Mouse (Mus musculus) forebrain, postnatal 0 days (tissue): Measurements from ENCODE around the gene Snx17. TPM values are rescaled to one million over a fixed set of nuclear protein-coding genes. Genes with fewer than 3 reads are reported as not detected.

Experiments used
- ATAC-seq: fragments of 200-750 bp; cut with Nextera tagmentation; 2 replicates; pipeline ENCODE4 v1.8.0; 2017; ENCODE audit warnings: mild to moderate bottlenecking, moderate library complexity
- DNase-seq: peaks from one replicate; pipeline ENCODE4 v3.0.0-alpha.2; 2015
- H3K27ac ChIP-seq: fragments of 300-500 bp; sonication (generic); 2 replicates; pipeline ENCODE4 v1.5.1; 2014; ENCODE audit warnings: low read depth, mild to moderate bottlenecking, antibody characterized with exemption, low read length, moderate library complexity, mixed read lengths
- H3K27me3 ChIP-seq: fragments of 300-500 bp; sonication (generic); 2 replicates; pipeline ENCODE4 v1.6.1; 2014; ENCODE audit warnings: mild to moderate bottlenecking, low read length, mixed read lengths; ENCODE audit not compliant: insufficient read depth
- H3K36me3 ChIP-seq: fragments of 300-500 bp; sonication (generic); 2 replicates; pipeline ENCODE4 v1.6.1; 2014; ENCODE audit warnings: mild to moderate bottlenecking, moderate library complexity; ENCODE audit not compliant: insufficient read depth
- H3K4me1 ChIP-seq: fragments of 300-500 bp; sonication (generic); 2 replicates; pipeline ENCODE4 v1.6.1; 2014; ENCODE audit warnings: antibody characterized with exemption; ENCODE audit not compliant: insufficient read depth
- H3K4me2 ChIP-seq: fragments of 300-500 bp; sonication (generic); 2 replicates; pipeline ENCODE4 v1.6.1; 2014; ENCODE audit warnings: low read depth, mild to moderate bottlenecking, moderate library complexity
- H3K4me3 ChIP-seq: fragments of 300-500 bp; sonication (generic); 2 replicates; pipeline ENCODE4 v1.5.1; 2014; ENCODE audit warnings: low read depth, low read length, mixed read lengths
- H3K9ac ChIP-seq: fragments of 300-500 bp; sonication (generic); 2 replicates; pipeline ENCODE4 v1.6.1; 2014; ENCODE audit warnings: mild to moderate bottlenecking
- H3K9me3 ChIP-seq: fragments of 300-500 bp; sonication (generic); 2 replicates; pipeline ENCODE4 v1.6.1; 2016; ENCODE audit warnings: low read length
- CTCF ChIP-seq: sonication (generic); IDR thresholded peaks from 2 replicates; pipeline ENCODE4 v1.5.1; 2016; ENCODE audit warnings: antibody characterized with exemption, control low read depth, low read depth
- WGBS: fragments of 180-500 bp; shearing (Covaris S2); extraction: QIAGEN DNeasy Blood & Tissue Kit; methylation state at CpG from one replicate; pipeline ENCODE4 v1.1.7; 2014; 5-methylcytosine and 5-hydroxymethylcytosine counted together
- polyA plus RNA-seq: library from polyadenylated mRNA; unstranded; fragments of >200 nt; fragmentation: Nextera tagmentation; extraction: Ambion mirVana; gene quantifications from 2 replicates; pipeline ENCODE4 v1.2.1, GENCODE M21; 2015
- total RNA-seq: library from RNA; depleted of rRNA; stranded (reverse); fragments of >200 nt; gene quantifications from 2 replicates; pipeline ENCODE4 v1.2.3, GENCODE M21; 2014; rRNA removed

Snx17 gene
- total and polyA plus RNA-seq, 2 experiments from 2014 or later: 104 to 108 TPM

DNA sequence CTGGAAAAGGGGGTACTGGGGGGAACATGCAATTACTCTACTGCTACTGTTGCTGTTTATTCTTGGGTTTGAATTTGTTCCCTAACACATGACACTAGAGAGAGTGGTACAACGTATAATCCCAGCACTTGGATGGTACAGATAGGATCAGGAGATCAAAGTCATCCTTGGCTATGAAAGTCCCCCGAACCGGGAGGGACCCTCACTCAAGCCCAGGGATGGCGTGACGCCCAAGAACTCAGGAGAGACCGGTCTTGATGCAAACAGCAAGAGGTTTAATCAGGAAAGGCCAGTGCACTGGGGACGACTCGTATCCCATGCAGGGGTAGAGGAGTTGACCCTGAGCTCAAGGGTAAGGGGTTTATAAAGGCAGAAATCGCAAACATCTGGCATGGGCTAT is 29.7 kb downstream of the Snx17 start:
- no peak for DNase-seq
- 94% methylated on average over 9 of the region's 9 CpGs for WGBS
- Histone ChIP-seq H3K36me3 (no peaks in the 10 kb centered on the region), H3K9ac (no peak overlapping the region), H3K27me3 (no peaks in the 10 kb centered on the region), H3K4me1 (peaks cover 4% of the 10 kb centered on the region; the same call in 1 of the 2 replicates), H3K4me2 (no peak overlapping the region), H3K9me3 (no peaks in the 10 kb centered on the region), H3K27ac (no peak overlapping the region), H3K4me3 (no peak overlapping the region)
- TF ChIP-seq CTCF: no peak
- ATAC-seq: no peak

DNA sequence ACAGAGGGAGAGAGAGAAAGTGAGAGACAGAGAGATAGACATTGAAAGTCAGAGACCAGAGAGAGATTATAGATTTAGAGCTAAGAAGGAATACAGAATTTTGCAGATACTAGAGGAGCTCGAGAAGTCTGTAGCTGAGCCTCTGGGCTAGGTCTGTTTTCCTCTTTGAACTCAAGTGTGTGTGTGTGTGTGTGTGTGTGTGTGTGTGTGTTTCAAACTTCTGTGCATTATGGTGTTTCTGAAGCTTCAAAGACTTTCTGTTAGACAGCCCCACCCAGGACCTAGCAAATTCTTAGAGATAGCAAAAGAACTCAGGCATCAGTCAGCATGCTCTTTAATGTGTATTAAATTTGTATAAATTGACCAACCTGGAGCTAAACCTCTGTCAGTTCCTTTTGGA is 33.6 kb downstream of the Snx17 start:
- Histone ChIP-seq H3K4me2 (no peak overlapping the region), H3K9me3 (no peaks in the 10 kb centered on the region), H3K27me3 (no peaks in the 10 kb centered on the region), H3K9ac (no peak overlapping the region), H3K4me1 (no peaks in the 10 kb centered on the region), H3K36me3 (no peaks in the 10 kb centered on the region), H3K27ac (no peak overlapping the region), H3K4me3 (no peak overlapping the region)
- no peak for TF ChIP-seq CTCF
- ATAC-seq (no peak), DNase-seq (no peak)
- WGBS: 77% methylated on average over 1 of the region's 1 CpGs

DNA sequence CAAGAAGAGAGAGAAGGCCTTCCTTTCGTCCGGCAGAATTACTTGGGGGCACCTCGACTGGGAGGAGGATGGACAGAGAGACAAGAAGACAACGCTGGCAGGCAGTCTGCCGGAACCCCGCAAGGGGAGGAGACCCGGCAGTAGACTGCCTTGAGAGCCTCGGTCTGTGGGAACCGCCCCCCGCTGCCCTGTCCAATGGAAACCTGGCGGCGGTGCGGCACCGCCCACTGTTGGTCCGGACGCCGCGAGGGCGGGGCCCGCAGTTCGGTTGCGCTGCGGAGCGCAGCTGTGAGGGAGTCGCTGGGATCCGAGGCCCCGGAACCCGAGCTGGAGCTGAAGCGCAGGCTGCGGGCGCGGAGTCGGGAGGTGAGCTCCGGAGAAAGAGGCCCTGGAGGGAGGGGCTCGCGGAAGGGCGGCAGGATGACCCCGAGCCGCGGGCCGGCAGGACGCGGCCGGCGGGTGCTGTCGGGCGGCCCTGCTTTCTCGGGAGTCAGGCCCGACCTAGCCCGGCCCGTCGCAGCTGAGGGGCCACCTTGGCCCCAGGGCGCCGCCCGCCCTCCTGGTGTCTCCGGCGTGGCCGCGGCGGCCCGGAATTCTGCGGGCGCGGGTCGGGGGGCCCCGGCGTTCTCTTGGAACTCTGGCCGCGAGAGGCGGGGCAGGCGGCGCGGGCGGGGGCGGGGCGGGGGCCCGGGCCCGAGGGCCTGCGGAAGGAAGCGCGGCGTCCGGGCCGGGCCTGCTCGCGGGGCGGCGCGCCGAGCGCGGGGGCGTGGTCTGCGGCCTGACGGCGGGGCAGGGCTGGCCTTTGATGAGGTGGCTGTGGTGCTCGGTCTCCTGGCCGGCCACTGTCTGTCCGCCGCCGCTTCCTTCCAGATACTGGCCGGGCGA is 47.9 kb downstream of the Snx17 start, which contains the start of the genes Nrbp1 and Gm9970:
Gene Nrbp1, plus strand, starts transcription at position 228 of the 885 bp plus-strand sequence.
Gene Gm9970, minus strand, starts transcription at position 596 of the 885 bp plus-strand sequence.
- DNase-seq: peak; percentile 96
- peak within 1 kb of the TSS; percentile 90 for H3K9ac ChIP-seq
- no peaks in the 10 kb centered on the region for H3K9me3 ChIP-seq
- peak; percentile 99 for ATAC-seq
- H3K36me3 ChIP-seq: peaks cover 22% of the 10 kb centered on the region
- peaks cover 7% of the 10 kb centered on the region; the same call in 1 of the 2 replicates for H3K4me1 ChIP-seq
- 0 out of 2 replicates have a peak, but pooled peaks have one; percentile 11 for TF ChIP-seq CTCF
- peak within 1 kb of the TSS; percentile 97 for H3K4me3 ChIP-seq
- no peaks in the 10 kb centered on the region for H3K27me3 ChIP-seq
- peak within 1 kb of the TSS; percentile 76 for H3K4me2 ChIP-seq
- H3K27ac ChIP-seq: peak within 1 kb of the TSS; percentile 93
- under 1% methylated on average over 84 of the region's 103 CpGs for WGBS

DNA sequence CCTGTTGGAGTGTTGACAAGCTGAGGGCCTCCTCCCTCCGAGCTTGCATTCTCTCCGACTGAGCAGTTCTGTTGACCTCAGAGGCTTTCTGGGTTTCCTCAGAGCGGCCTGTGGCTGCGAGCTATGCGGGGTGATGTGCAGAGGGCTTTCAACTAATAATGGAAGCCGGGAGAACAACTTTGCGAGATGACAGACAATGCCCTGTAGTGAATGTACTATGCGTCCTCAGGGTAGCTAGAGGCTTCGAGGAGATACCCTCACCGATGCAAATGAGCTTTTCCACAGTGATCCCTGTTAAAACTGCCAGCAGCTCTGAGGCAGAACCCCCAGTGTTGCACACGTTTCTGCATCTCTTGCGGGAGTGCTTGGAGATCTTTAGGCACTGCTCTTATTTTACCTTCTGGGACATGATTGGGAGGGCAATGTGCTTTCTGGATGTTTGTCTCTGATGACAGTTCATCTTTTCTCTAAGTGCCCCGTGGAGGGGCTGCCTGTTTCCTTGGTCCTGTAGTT is 48.6 kb downstream of the Snx17 start:
- ATAC-seq (no peak), DNase-seq (no peak)
- Histone ChIP-seq H3K9ac (peak overlapping the region; percentile 90), H3K9me3 (no peaks in the 10 kb centered on the region), H3K27me3 (no peaks in the 10 kb centered on the region), H3K4me2 (peak overlapping the region; percentile 76), H3K4me1 (peaks cover 7% of the 10 kb centered on the region; the same call in 1 of the 2 replicates), H3K27ac (peak overlapping the region; percentile 93), H3K36me3 (peaks cover 29% of the 10 kb centered on the region), H3K4me3 (peak overlapping the region; percentile 97)
- WGBS: under 1% methylated on average over 13 of the region's 13 CpGs
- no peak for TF ChIP-seq CTCF

DNA sequence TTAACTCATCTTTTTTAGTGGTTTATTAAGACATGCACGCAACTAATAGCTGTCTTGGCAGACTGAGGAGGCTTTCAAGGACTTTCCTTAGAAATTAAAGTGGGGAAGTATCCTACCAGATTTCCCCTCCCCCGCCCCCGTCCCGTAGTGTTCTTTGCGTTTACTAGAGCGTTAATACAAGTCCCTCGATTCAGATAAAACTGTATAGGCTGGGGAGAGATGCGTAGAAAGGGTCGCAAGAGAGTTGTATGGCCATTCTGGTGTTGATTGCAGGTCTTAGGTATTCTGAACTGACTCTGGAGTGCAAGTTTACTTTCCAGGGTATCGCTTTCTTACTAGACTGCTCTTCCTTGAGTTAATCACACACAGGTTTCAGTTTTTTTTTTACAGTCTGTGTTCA is 49.2 kb downstream of the Snx17 start:
- Histone ChIP-seq H3K4me2 (peak overlapping the region; percentile 76), H3K36me3 (peaks cover 35% of the 10 kb centered on the region), H3K9me3 (no peaks in the 10 kb centered on the region), H3K4me3 (peak overlapping the region; percentile 97), H3K9ac (peak overlapping the region; percentile 90), H3K27me3 (no peaks in the 10 kb centered on the region), H3K4me1 (peaks cover 7% of the 10 kb centered on the region; the same call in 1 of the 2 replicates), H3K27ac (no peak overlapping the region)
- ATAC-seq (no peak), DNase-seq (no peak)
- 16% methylated on average over 10 of the region's 10 CpGs for WGBS
- TF ChIP-seq CTCF: no peak

Other genes with a start within 250 kb of the Snx17 start
- gene Cgref1, start 247.6 kb upstream of the Snx17 start, total RNA-seq: 67.3 and 82.1 TPM in 2 replicates
- gene Cgref1, start 247.6 kb upstream of the Snx17 start, polyA plus RNA-seq: 61.0 and 63.5 TPM in 2 replicates
- 23.7 and 42.7 TPM in 2 replicates for gene Preb, start 232.9 kb upstream of the Snx17 start, total RNA-seq
- 65.1 and 77.0 TPM in 2 replicates for gene Preb, start 232.9 kb upstream of the Snx17 start, polyA plus RNA-seq
- gene Tcf23, start 224.6 kb upstream of the Snx17 start, total RNA-seq: not detected in 2 replicates
- gene Tcf23, start 224.6 kb upstream of the Snx17 start, polyA plus RNA-seq: not detected in 2 replicates
- gene Atraid, start 144.9 kb upstream of the Snx17 start, total RNA-seq: 152 and 167 TPM in 2 replicates
- 243 and 257 TPM in 2 replicates for gene Atraid, start 144.9 kb upstream of the Snx17 start, polyA plus RNA-seq
- gene Slc5a6, start 144.3 kb upstream of the Snx17 start, total RNA-seq: 23.1 and 28.3 TPM in 2 replicates
- 17.3 and 22.2 TPM in 2 replicates for gene Slc5a6, start 144.3 kb upstream of the Snx17 start, polyA plus RNA-seq
- gene Cad, start 138.4 kb upstream of the Snx17 start, total RNA-seq: 28.7 and 31.1 TPM in 2 replicates
- gene Cad, start 138.4 kb upstream of the Snx17 start, polyA plus RNA-seq: 5.2 and 6.4 TPM in 2 replicates
- not detected in 2 replicates for gene Dnajc5g, start 86.9 kb upstream of the Snx17 start, total RNA-seq
- gene Dnajc5g, start 86.9 kb upstream of the Snx17 start, polyA plus RNA-seq: not detected in 2 replicates
- gene Slc30a3, start 85.0 kb upstream of the Snx17 start, total RNA-seq: 2.5 and 2.8 TPM in 2 replicates
- 3.5 and 4.5 TPM in 2 replicates for gene Slc30a3, start 85.0 kb upstream of the Snx17 start, polyA plus RNA-seq
- not detected in 2 replicates for gene Trim54, start 76.5 kb upstream of the Snx17 start, total RNA-seq
- not detected in 2 replicates for gene Trim54, start 76.5 kb upstream of the Snx17 start, polyA plus RNA-seq
- not detected in 2 replicates for gene Ucn, start 54.4 kb upstream of the Snx17 start, total RNA-seq
- gene Ucn, start 54.4 kb upstream of the Snx17 start, polyA plus RNA-seq: not detected in 2 replicates
- gene Mpv17, start 39.0 kb upstream of the Snx17 start, total RNA-seq: 40.0 and 51.5 TPM in 2 replicates
- 27.4 and 38.7 TPM in 2 replicates for gene Mpv17, start 39.0 kb upstream of the Snx17 start, polyA plus RNA-seq
- gene Gm29609, start 13.3 kb upstream of the Snx17 start, total RNA-seq: 6.4 and 9.3 TPM in 2 replicates
- gene Gm29609, start 13.3 kb upstream of the Snx17 start, polyA plus RNA-seq: 1.4 and 2.1 TPM in 2 replicates
- gene Gtf3c2, start 13.1 kb upstream of the Snx17 start, total RNA-seq: 36.8 and 49.8 TPM in 2 replicates
- gene Gtf3c2, start 13.1 kb upstream of the Snx17 start, polyA plus RNA-seq: 36.2 and 52.9 TPM in 2 replicates
- gene Eif2b4, start 203 bp downstream of the Snx17 start, total RNA-seq: 45.3 and 70.8 TPM in 2 replicates
- gene Eif2b4, start 203 bp downstream of the Snx17 start, polyA plus RNA-seq: 76.6 and 95.3 TPM in 2 replicates
- 6.7 and 10.9 TPM in 2 replicates for gene Zfp513, start 9.1 kb downstream of the Snx17 start, total RNA-seq
- gene Zfp513, start 9.1 kb downstream of the Snx17 start, polyA plus RNA-seq: 10.8 and 11.8 TPM in 2 replicates
- gene Ppm1g, start 27.5 kb downstream of the Snx17 start, total RNA-seq: 93.4 and 102 TPM in 2 replicates
- 156 and 175 TPM in 2 replicates for gene Ppm1g, start 27.5 kb downstream of the Snx17 start, polyA plus RNA-seq
- 106 and 132 TPM in 2 replicates for gene Nrbp1, start 47.6 kb downstream of the Snx17 start, total RNA-seq
- 127 and 133 TPM in 2 replicates for gene Nrbp1, start 47.6 kb downstream of the Snx17 start, polyA plus RNA-seq
- gene Gm9970, start 48.0 kb downstream of the Snx17 start, total RNA-seq: 0.62 and 0.92 TPM in 2 replicates
- 0.29 and 0.51 TPM in 2 replicates for gene Gm9970, start 48.0 kb downstream of the Snx17 start, polyA plus RNA-seq
- 2.6 and 8.6 TPM in 2 replicates for gene Krtcap3, start 58.5 kb downstream of the Snx17 start, total RNA-seq
- 2.2 and 2.5 TPM in 2 replicates for gene Krtcap3, start 58.5 kb downstream of the Snx17 start, polyA plus RNA-seq
- 31.1 and 42.6 TPM in 2 replicates for gene Ift172, start 97.9 kb downstream of the Snx17 start, total RNA-seq
- gene Ift172, start 97.9 kb downstream of the Snx17 start, polyA plus RNA-seq: 9.9 and 12.8 TPM in 2 replicates
- gene Fndc4, start 102.9 kb downstream of the Snx17 start, total RNA-seq: 156 and 201 TPM in 2 replicates
- gene Fndc4, start 102.9 kb downstream of the Snx17 start, polyA plus RNA-seq: 108 and 111 TPM in 2 replicates
- gene Gckr, start 104.2 kb downstream of the Snx17 start, total RNA-seq: 0.05 and 1.5 TPM in 2 replicates
- 0.23 and 0.54 TPM in 2 replicates for gene Gckr, start 104.2 kb downstream of the Snx17 start, polyA plus RNA-seq